Mouse (Mus musculus): ENCODE data around the gene Cntn3.

Cntn3 gene

GRCm38 (mm10) chr6:102438353-102438752 is 134.5 kb downstream of the Cntn3 start:
- no peak for DNase-seq

- no peak for DNase-seq
These were observed 145.4 kb downstream of the Cntn3 start for GRCm38 (mm10) chr6:102427549-102427948.

GRCm38 (mm10) chr6:102421781-102422180 is 151.1 kb downstream of the Cntn3 start:
- DNase-seq, result peak; percentile 77

- DNase-seq, result no peak
These were observed 184.3 kb downstream of the Cntn3 start for GRCm38 (mm10) chr6:102388590-102388989.

DNA sequence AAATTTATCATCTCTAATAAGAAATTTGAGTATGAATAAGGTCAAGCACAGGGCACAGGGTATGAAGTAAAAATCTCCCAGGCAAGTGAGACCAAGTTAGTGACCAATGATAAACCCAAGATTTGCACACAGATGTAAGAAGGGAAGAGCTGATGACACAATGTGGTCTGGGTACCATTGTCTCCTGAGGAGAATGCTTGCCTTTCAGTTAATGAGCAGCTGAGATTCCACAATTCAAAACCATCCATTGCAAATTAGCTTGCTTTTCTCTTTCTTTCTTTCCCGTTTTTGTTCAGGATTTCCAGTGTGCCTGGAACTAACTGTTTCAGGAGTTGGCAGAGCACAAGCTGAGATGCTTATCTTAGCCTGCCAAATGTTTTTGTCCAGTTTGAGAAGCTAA is 200.8 kb downstream of the Cntn3 start:
- DNase-seq, result no peak

- no peak for DNase-seq
These were observed 209.0 kb downstream of the Cntn3 start for GRCm38 (mm10) chr6:102363880-102364279.

GRCm38 (mm10) chr6:102363291-102363832 is 209.5 kb downstream of the Cntn3 start:
- no peak for DNase-seq

- no peak for DNase-seq
These were observed 240.8 kb downstream of the Cntn3 start for GRCm38 (mm10) chr6:102332144-102332543.

DNA sequence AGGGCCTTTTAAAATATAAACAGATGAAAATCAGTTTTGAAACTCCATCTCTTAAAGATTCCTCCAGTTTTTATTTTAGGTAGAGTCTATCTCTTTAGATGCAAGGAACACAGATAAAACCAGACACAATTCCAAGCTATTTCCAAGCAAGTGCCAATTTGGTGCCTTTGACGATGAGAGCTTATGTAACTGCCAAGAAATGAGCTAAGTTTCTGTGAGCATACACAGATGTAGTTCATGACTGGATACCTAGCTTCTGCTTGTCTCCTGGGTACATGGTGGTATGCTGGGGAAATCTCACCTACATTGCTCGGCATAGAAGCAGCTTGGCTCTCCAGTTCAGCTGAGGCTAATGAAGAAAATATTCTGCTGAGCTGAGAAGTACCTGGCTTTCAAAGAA is 246.2 kb downstream of the Cntn3 start:
- DNase-seq, result no peak

- peak; percentile 15 for DNase-seq
These were observed 250.2 kb downstream of the Cntn3 start for GRCm38 (mm10) chr6:102322614-102323284.

- DNase-seq, result peak; percentile 11
These were observed 253.1 kb downstream of the Cntn3 start for GRCm38 (mm10) chr6:102319755-102320154.

- DNase-seq, result no peak
These were observed 290.0 kb downstream of the Cntn3 start for GRCm38 (mm10) chr6:102282889-102283288.

- no peak for DNase-seq
These were observed 341.9 kb downstream of the Cntn3 start for GRCm38 (mm10) chr6:102231015-102231414.

DNA sequence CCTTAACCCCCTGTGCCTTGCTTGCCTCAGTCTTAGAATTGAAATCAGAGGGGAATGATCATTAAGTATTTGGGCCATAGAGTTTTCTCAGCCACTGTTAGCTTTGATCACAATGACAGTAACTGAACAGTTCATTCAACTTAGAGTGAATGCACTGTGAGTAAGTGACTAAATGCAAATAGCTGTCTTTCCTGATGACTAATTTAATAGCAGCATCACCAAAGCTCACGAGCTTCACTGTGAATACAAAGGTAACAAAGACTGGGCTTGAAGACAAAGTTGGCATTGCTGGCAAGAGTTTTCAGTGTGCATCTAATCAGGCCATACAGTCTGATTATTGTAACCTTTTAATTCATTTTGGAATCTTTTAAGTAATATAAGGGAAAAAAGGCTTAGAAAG is 386.6 kb downstream of the Cntn3 start:
- DNase-seq, result no peak

DNA sequence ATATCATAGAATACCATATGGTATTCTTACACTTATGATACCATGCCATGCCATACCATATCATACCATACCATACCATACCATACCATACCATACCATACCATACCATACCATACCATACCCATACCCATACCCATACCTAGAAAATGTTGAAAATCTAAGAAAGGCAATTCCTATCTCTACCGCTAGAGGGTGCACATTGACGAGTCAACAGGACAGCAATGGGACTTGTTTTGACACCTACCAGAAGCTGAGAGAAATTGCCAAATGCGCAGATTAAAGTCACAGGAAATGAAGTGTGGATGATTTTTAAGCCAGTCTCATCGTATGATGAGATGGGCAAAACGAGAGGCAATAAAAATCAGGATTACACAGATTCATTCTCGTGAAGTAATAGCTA is 402.0 kb downstream of the Cntn3 start:
- peak; percentile 63 for DNase-seq

GRCm38 (mm10) chr6:102161186-102161585 is 411.7 kb downstream of the Cntn3 start:
- DNase-seq, result peak; percentile 76

GRCm38 (mm10) chr6:102121676-102122075 is 451.2 kb downstream of the Cntn3 start:
- no peak for DNase-seq

- DNase-seq, result no peak
These were observed 452.9 kb downstream of the Cntn3 start for GRCm38 (mm10) chr6:102120003-102120402.

GRCm38 (mm10) chr6:102113629-102114028 is 459.3 kb downstream of the Cntn3 start:
- DNase-seq, result no peak
